Mouse (Mus musculus) lung, postnatal 0 days (tissue): ENCODE data around the gene Gm5741.

Source experiments
- CTCF ChIP-seq: IDR thresholded peaks from 2 replicates; pipeline ENCODE4 v1.5.1; 2016; ENCODE audit warnings: antibody characterized with exemption, mild to moderate bottlenecking
- EP300 ChIP-seq: IDR thresholded peaks from 2 replicates; pipeline ENCODE4 v1.6.1; 2016; ENCODE audit warnings: antibody characterized with exemption, mild to moderate bottlenecking, control low read depth

DNA sequence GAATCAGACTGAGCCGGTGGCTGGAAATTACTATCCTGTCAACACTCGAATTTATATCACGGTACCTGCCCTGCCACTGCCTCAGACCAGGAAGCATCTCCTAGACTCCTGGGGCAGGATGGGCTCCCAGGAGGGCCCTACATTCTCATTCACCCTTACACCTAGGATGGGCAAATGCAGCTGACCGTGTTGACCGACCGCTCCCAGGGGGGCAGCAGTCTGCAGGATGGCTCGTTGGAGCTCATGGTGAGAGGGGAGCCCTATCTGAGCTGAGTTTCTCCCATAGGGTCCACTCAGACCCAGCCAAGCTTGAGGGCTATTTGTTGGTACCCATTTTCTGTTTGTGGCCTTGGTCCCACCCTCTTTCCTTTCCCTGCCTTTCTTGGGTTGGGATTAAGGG is 27.8 kb upstream of the Gm5741 start:
- TF ChIP-seq EP300 (no peak), CTCF (no peak)
